Mouse (Mus musculus) neural tube, embryonic 11.5 days (tissue): Measurements from ENCODE around the gene Psma1. TPM values are rescaled to one million over a fixed set of nuclear protein-coding genes. Genes with fewer than 3 reads are reported as not detected.

ENCODE experiments used
- ATAC-seq: fragments of 200-750 bp; cut with Nextera tagmentation; 2 replicates; pipeline ENCODE4 v1.8.0; 2017; ENCODE audit warnings: moderate number of reproducible peaks, mild to moderate bottlenecking, moderate TSS enrichment, moderate library complexity; ENCODE audit not compliant: insufficient read depth, low FRiP score, low TSS enrichment
- DNase-seq: peaks from one replicate; pipeline ENCODE4 v3.0.0-alpha.2; 2015; ENCODE audit warnings: low spot score
- H3K27ac ChIP-seq: fragments of 300-500 bp; sonication (generic); 2 replicates; pipeline ENCODE4 v1.5.1; 2014; ENCODE audit warnings: low read depth, mild to moderate bottlenecking, low read length
- H3K27me3 ChIP-seq: fragments of 300-500 bp; sonication (generic); 2 replicates; pipeline ENCODE4 v1.6.1; 2014; ENCODE audit warnings: mild to moderate bottlenecking, low read length, mixed read lengths; ENCODE audit not compliant: control insufficient read depth, insufficient read depth
- H3K36me3 ChIP-seq: fragments of 300-500 bp; sonication (generic); 2 replicates; pipeline ENCODE4 v1.6.1; 2014; ENCODE audit warnings: mild to moderate bottlenecking, low read length, moderate library complexity, mixed read lengths; ENCODE audit not compliant: control insufficient read depth, insufficient read depth
- H3K4me1 ChIP-seq: fragments of 300-500 bp; sonication (generic); 2 replicates; pipeline ENCODE4 v1.6.1; 2014; ENCODE audit warnings: low read length, mixed read lengths; ENCODE audit not compliant: control insufficient read depth, insufficient read depth
- H3K4me2 ChIP-seq: fragments of 300-500 bp; sonication (generic); 2 replicates; pipeline ENCODE4 v1.6.1; 2014; ENCODE audit warnings: low read depth, mild to moderate bottlenecking, moderate library complexity
- H3K4me3 ChIP-seq: fragments of 300-500 bp; sonication (generic); 2 replicates; pipeline ENCODE4 v1.5.1; 2014; ENCODE audit warnings: low read depth, low read length
- H3K9ac ChIP-seq: fragments of 300-500 bp; sonication (generic); 2 replicates; pipeline ENCODE4 v1.6.1; 2014; ENCODE audit warnings: mild to moderate bottlenecking, low read length
- H3K9me3 ChIP-seq: fragments of 300-500 bp; sonication (generic); 2 replicates; pipeline ENCODE4 v1.6.1; 2016; ENCODE audit warnings: low read length; ENCODE audit not compliant: control insufficient read depth
- WGBS: fragments of 180-500 bp; shearing (Covaris S2); extraction: QIAGEN DNeasy Blood & Tissue Kit; methylation state at CpG from one replicate; pipeline ENCODE4 v1.1.7; 2014; 5-methylcytosine and 5-hydroxymethylcytosine counted together
- polyA plus RNA-seq: library from polyadenylated mRNA; unstranded; fragments of >200 nt; fragmentation: Nextera tagmentation; extraction: Ambion mirVana; gene quantifications from 2 replicates; pipeline ENCODE4 v1.2.1, GENCODE M21; 2014

The Psma1 gene
- polyA plus RNA-seq, 1 experiment from 2014 or later = 467 TPM

GRCm38 (mm10) chr7:114232982-114233381 lies 42.9 kb downstream of the Psma1 start:
- no peak for DNase-seq
- 92% methylated on average over 7 of the region's 7 CpGs for WGBS
- H3K27ac ChIP-seq = no peak overlapping the region
- no peaks in the 10 kb centered on the region for H3K4me1 ChIP-seq
- H3K9me3 ChIP-seq = no peaks in the 10 kb centered on the region
- H3K9ac ChIP-seq = no peak overlapping the region
- H3K36me3 ChIP-seq = peaks cover 7% of the 10 kb centered on the region; the same call in 1 of the 2 replicates
- H3K27me3 ChIP-seq = no peaks in the 10 kb centered on the region
- no peak overlapping the region for H3K4me2 ChIP-seq
- ATAC-seq = no peak
- H3K4me3 ChIP-seq = no peak overlapping the region

GRCm38 (mm10) chr7:114231857-114232256 lies 44.1 kb downstream of the Psma1 start:
- DNase-seq (no peak), ATAC-seq (no peak)
- H3K4me2 ChIP-seq = no peak overlapping the region
- H3K36me3 ChIP-seq = peaks cover 7% of the 10 kb centered on the region
- WGBS = 95% methylated on average over 3 of the region's 3 CpGs
- no peak overlapping the region for H3K4me3 ChIP-seq
- no peaks in the 10 kb centered on the region for H3K27me3 ChIP-seq
- H3K27ac ChIP-seq = no peak overlapping the region
- H3K4me1 ChIP-seq = no peaks in the 10 kb centered on the region
- no peaks in the 10 kb centered on the region for H3K9me3 ChIP-seq
- no peak overlapping the region for H3K9ac ChIP-seq

- WGBS = 92% methylated on average over 1 of the region's 1 CpGs
- ATAC-seq = no peak
- H3K27ac ChIP-seq = no peak overlapping the region
These were observed 49.4 kb downstream of the Psma1 start for GRCm38 (mm10) chr7:114226521-114226920.

GRCm38 (mm10) chr7:114220433-114220832 lies 55.5 kb downstream of the Psma1 start:
- ATAC-seq = no peak
- peaks cover 4% of the 10 kb centered on the region for H3K36me3 ChIP-seq

More at GRCm38 (mm10) chr7:114226521-114226920, 49.4 kb downstream of the Psma1 start:
- no peak overlapping the region for H3K4me2 ChIP-seq
- H3K4me3 ChIP-seq = no peak overlapping the region
- no peaks in the 10 kb centered on the region for H3K27me3 ChIP-seq
- H3K9ac ChIP-seq = no peak overlapping the region
- H3K9me3 ChIP-seq = no peaks in the 10 kb centered on the region
- H3K4me1 ChIP-seq = no peaks in the 10 kb centered on the region
- peaks cover 6% of the 10 kb centered on the region for H3K36me3 ChIP-seq
- no peak for DNase-seq

GRCm38 (mm10) chr7:114216908-114217307 lies 59.0 kb downstream of the Psma1 start:
- Histone ChIP-seq H3K27me3 (no peaks in the 10 kb centered on the region), H3K9me3 (no peaks in the 10 kb centered on the region), H3K36me3 (0 out of 2 replicates have a peak, but pooled peaks cover 3% of the 10 kb centered on the region), H3K4me2 (no peak overlapping the region), H3K4me3 (no peak overlapping the region), H3K4me1 (no peaks in the 10 kb centered on the region), H3K27ac (no peak overlapping the region), H3K9ac (no peak overlapping the region)
- DNase-seq = no peak
- WGBS = 88% methylated on average over 2 of the region's 2 CpGs
- no peak for ATAC-seq

More at GRCm38 (mm10) chr7:114220433-114220832, 55.5 kb downstream of the Psma1 start:
- 93% methylated on average over 4 of the region's 4 CpGs for WGBS
- no peak overlapping the region for H3K9ac ChIP-seq
- no peak overlapping the region for H3K27ac ChIP-seq
- no peaks in the 10 kb centered on the region for H3K9me3 ChIP-seq
- H3K27me3 ChIP-seq = no peaks in the 10 kb centered on the region
- no peak overlapping the region for H3K4me2 ChIP-seq
- H3K4me3 ChIP-seq = no peak overlapping the region
- no peaks in the 10 kb centered on the region for H3K4me1 ChIP-seq
- no peak for DNase-seq

Other genes with a start within 250 kb of the Psma1 start
- 25.4 and 26.9 TPM in 2 replicates for gene Rras2, start 158.3 kb downstream of the Psma1 start, polyA plus RNA-seq
- gene Copb1, start 21.4 kb downstream of the Psma1 start, polyA plus RNA-seq = 132 and 134 TPM in 2 replicates
- 12.2 and 12.7 TPM in 2 replicates for gene Pde3b, start 139.2 kb upstream of the Psma1 start, polyA plus RNA-seq